Mouse (Mus musculus) bone marrow macrophage, adult 2 months (primary cell): Measurements from ENCODE around the gene Cldn10.
A peak's percentile ranks its signal among the peaks of the same experiment; 100 is the strongest.

ENCODE experiments used
- CTCF ChIP-seq: IDR thresholded peaks from 2 replicates; pipeline ENCODE4 v1.5.1; 2012; ENCODE audit warnings: low read depth, mild to moderate bottlenecking, low read length, moderate library complexity
- POLR2A ChIP-seq: IDR thresholded peaks from 2 replicates; pipeline ENCODE4 v1.6.1; 2012; ENCODE audit warnings: mild to moderate bottlenecking, low read depth, low read length, borderline replicate concordance

DNA sequence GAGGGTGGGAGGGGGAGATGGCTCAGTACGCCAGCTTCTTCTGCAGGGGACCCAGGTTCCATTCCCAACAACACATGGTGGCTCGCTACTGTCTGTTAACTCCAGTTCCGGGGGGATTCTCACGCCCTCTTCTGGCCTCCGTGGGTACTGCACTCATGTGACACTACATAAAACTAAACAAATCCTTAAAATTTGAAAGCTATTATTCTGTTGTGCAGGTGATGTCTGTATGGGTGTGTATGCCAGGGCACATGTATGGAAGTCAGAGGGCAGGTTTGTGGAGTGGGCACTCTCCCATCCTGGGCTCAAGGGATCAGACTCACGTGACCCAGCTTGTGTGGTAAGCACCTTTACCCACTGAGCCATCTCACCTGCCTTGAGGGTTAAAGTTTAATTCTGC lies 16.6 kb downstream of the Cldn10 start:
- peak; percentile 46; the same call in 1 of the 2 replicates for TF ChIP-seq CTCF
- TF ChIP-seq POLR2A = no peak
